Mouse (Mus musculus) bone marrow macrophage, adult 2 months (primary cell): ENCODE data around the gene Pmm2.

Experiments used
- CTCF ChIP-seq: IDR thresholded peaks from 2 replicates; pipeline ENCODE4 v1.5.1; 2012; ENCODE audit warnings: low read depth, mild to moderate bottlenecking, low read length, moderate library complexity
- POLR2A ChIP-seq: IDR thresholded peaks from 2 replicates; pipeline ENCODE4 v1.6.1; 2012; ENCODE audit warnings: mild to moderate bottlenecking, low read depth, low read length, borderline replicate concordance

DNA sequence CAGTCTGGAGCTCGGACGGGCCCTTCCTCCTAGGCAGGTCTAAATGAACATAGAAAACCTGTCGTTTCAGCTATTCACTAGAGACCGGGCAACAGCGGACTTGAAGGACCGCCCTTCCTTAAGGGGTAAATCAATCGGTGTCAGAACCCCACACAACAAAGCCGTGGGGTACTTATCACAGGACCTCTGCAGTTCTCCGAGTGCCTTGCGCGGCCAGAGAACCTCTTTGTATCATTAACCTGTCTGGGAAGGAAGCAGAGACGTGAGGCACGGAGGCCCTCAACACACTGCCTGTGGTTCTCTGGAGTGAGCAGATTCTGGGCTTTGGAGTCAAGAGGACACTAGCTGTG lies 632 bp upstream of the Pmm2 start:
- no peak for TF ChIP-seq POLR2A
- TF ChIP-seq CTCF: no peak
